Mouse (Mus musculus): ENCODE measurements around the gene Zfp518b.

DNA sequence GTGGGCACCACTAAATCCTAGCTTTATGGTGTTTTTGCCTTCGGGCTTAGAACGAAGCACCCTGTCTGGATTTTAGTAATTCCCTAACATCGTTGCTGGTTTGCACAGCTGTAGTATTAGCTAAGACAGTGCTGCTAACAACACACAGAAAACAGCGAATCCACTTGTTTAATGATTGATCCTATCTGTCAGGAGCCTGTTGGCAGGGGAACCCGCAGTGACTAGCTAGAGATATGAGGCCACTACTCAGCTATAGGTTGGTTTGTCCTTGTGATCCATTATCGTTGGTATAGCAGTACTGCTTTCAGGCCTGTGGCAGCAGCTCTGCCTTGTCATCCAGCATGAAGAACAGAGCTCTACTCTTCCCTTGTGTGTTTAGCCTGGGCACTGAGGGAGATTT, 8.2 kb upstream of the Zfp518b start:
- TF ChIP-seq POLR2A (IDR thresholded peaks at IDR 0.05; ENCODE audit: extremely low read depth, insufficient read depth, low read length) (no peak), CTCF (IDR thresholded peaks at IDR 0.05; ENCODE audit: low read depth, low read length) (no peak)
